Mouse (Mus musculus): ENCODE measurements around the gene Tanc1. TPM values are rescaled to one million over a fixed set of nuclear protein-coding genes. Genes with fewer than 3 reads are reported as not detected.

The Tanc1 gene
- polyA plus RNA-seq, 2 experiments: 1.1 to 1.3 TPM

- Histone ChIP-seq H3K4me2 (ENCODE audit: low read depth) (no peak overlapping the region), H3K27ac (no peak overlapping the region), H3K4me3 (ENCODE audit: insufficient read depth in 1 of 2, low read depth in 2 of 2, low read length in 2 of 2) (no peak overlapping the region), H3K36me3 (replicated peaks; ENCODE audit: control insufficient read depth, insufficient read depth, low read depth) (no peaks in the 10 kb centered on the region), H3K4me1 (replicated peaks; ENCODE audit: control insufficient read depth in 2 of 2, insufficient read depth in 2 of 2, low read length in 1 of 2) (peaks cover 0 to 2% of the 10 kb centered on the region in 2 experiments; a peak in 1 of 4 replicates), H3K9me3 (ENCODE audit: control insufficient read depth, low read length) (no peaks in the 10 kb centered on the region), H3K9ac (replicated peaks) (no peak overlapping the region), H3K27me3 (ENCODE audit: control insufficient read depth, insufficient read depth, low read length) (no peaks in the 10 kb centered on the region)
- WGBS (ENCODE audit: insufficient replicate concordance): 70% methylated on average over 5 of the region's 5 CpGs
- ATAC-seq (ENCODE audit: insufficient read depth) (no peak), DNase-seq (ENCODE audit: low read depth in 3 of 3, low spot score in 3 of 3) (no peak)
- TF ChIP-seq EP300 (IDR thresholded peaks at IDR 0.05; ENCODE audit: low read depth): no peak
- TF ChIP-seq CTCF (IDR thresholded peaks at IDR 0.05; ENCODE audit: low read depth): no peak
Observed at GRCm38 (mm10) chr2:59723311-59723710, 111.5 kb downstream of the Tanc1 start.

GRCm38 (mm10) chr2:59725518-59726185 lies 113.8 kb downstream of the Tanc1 start:
- no peak for TF ChIP-seq CTCF (IDR thresholded peaks at IDR 0.05; ENCODE audit: low read depth)
- TF ChIP-seq EP300 (IDR thresholded peaks at IDR 0.05; ENCODE audit: low read depth): no peak
- H3K4me1 ChIP-seq (replicated peaks; ENCODE audit: control insufficient read depth in 2 of 2, insufficient read depth in 2 of 2, low read length in 1 of 2): no peaks in the 10 kb centered on the region; a peak in 1 of 4 replicates
- no peaks in the 10 kb centered on the region for H3K9me3 ChIP-seq (ENCODE audit: control insufficient read depth, low read length)
- DNase-seq (ENCODE audit: low read depth in 3 of 3, low spot score in 3 of 3): no peak
- no peak overlapping the region for H3K27ac ChIP-seq
- H3K4me3 ChIP-seq (ENCODE audit: insufficient read depth in 1 of 2, low read depth in 2 of 2, low read length in 2 of 2): no peak overlapping the region
- H3K9ac ChIP-seq (replicated peaks): no peak overlapping the region
- no peak for ATAC-seq (ENCODE audit: insufficient read depth)
- no peak overlapping the region for H3K4me2 ChIP-seq (ENCODE audit: low read depth)
- no peaks in the 10 kb centered on the region for H3K27me3 ChIP-seq (ENCODE audit: control insufficient read depth, insufficient read depth, low read length)
- 70% methylated on average over 14 of the region's 14 CpGs for WGBS (ENCODE audit: insufficient replicate concordance)
- no peaks in the 10 kb centered on the region for H3K36me3 ChIP-seq (replicated peaks; ENCODE audit: control insufficient read depth, insufficient read depth, low read depth)

GRCm38 (mm10) chr2:59731831-59732230 lies 120.0 kb downstream of the Tanc1 start:
- H3K36me3 ChIP-seq (replicated peaks; ENCODE audit: control insufficient read depth, insufficient read depth, low read depth): no peaks in the 10 kb centered on the region
- TF ChIP-seq EP300 (IDR thresholded peaks at IDR 0.05; ENCODE audit: low read depth) (no peak), CTCF (IDR thresholded peaks at IDR 0.05; ENCODE audit: low read depth) (no peak)
- H3K4me3 ChIP-seq (ENCODE audit: insufficient read depth in 1 of 2, low read depth in 2 of 2, low read length in 2 of 2): no peak overlapping the region
- no peak for ATAC-seq (ENCODE audit: insufficient read depth)
- H3K9ac ChIP-seq (replicated peaks): no peak overlapping the region
- no peak overlapping the region for H3K27ac ChIP-seq
- DNase-seq (ENCODE audit: low read depth in 3 of 3, low spot score in 3 of 3): no peak
- WGBS (ENCODE audit: insufficient replicate concordance): 49% methylated on average over 3 of the region's 3 CpGs
- no peak overlapping the region for H3K4me2 ChIP-seq (ENCODE audit: low read depth)
- H3K27me3 ChIP-seq (ENCODE audit: control insufficient read depth, insufficient read depth, low read length): no peaks in the 10 kb centered on the region
- no peaks in the 10 kb centered on the region for H3K9me3 ChIP-seq (ENCODE audit: control insufficient read depth, low read length)
- no peaks in the 10 kb centered on the region for H3K4me1 ChIP-seq (replicated peaks; ENCODE audit: control insufficient read depth in 2 of 2, insufficient read depth in 2 of 2, low read length in 1 of 2)

GRCm38 (mm10) chr2:59733410-59733809 lies 121.6 kb downstream of the Tanc1 start:
- H3K9me3 ChIP-seq (ENCODE audit: control insufficient read depth, low read length): no peaks in the 10 kb centered on the region
- no peak for DNase-seq (ENCODE audit: low read depth in 3 of 3, low spot score in 3 of 3)
- no peak for ATAC-seq (ENCODE audit: insufficient read depth)
- no peak overlapping the region for H3K27ac ChIP-seq
- H3K9ac ChIP-seq (replicated peaks): no peak overlapping the region
- no peak overlapping the region for H3K4me2 ChIP-seq (ENCODE audit: low read depth)
- 72% methylated on average over 5 of the region's 5 CpGs for WGBS (ENCODE audit: insufficient replicate concordance)
- H3K27me3 ChIP-seq (ENCODE audit: control insufficient read depth, insufficient read depth, low read length): no peaks in the 10 kb centered on the region
- TF ChIP-seq CTCF (IDR thresholded peaks at IDR 0.05; ENCODE audit: low read depth) (no peak), EP300 (IDR thresholded peaks at IDR 0.05; ENCODE audit: low read depth) (no peak)
- no peaks in the 10 kb centered on the region for H3K36me3 ChIP-seq (replicated peaks; ENCODE audit: control insufficient read depth, insufficient read depth, low read depth)
- H3K4me1 ChIP-seq (replicated peaks; ENCODE audit: control insufficient read depth in 2 of 2, insufficient read depth in 2 of 2, low read length in 1 of 2): no peaks in the 10 kb centered on the region
- no peak overlapping the region for H3K4me3 ChIP-seq (ENCODE audit: insufficient read depth in 1 of 2, low read depth in 2 of 2, low read length in 2 of 2)

- WGBS (ENCODE audit: insufficient replicate concordance): 62% methylated on average over 10 of the region's 10 CpGs
- Histone ChIP-seq H3K4me3 (ENCODE audit: insufficient read depth in 1 of 2, low read depth in 2 of 2, low read length in 2 of 2) (no peak overlapping the region), H3K4me1 (replicated peaks; ENCODE audit: control insufficient read depth in 2 of 2, insufficient read depth in 2 of 2, low read length in 1 of 2) (no peaks in the 10 kb centered on the region), H3K27me3 (ENCODE audit: control insufficient read depth, insufficient read depth, low read length) (no peaks in the 10 kb centered on the region), H3K4me2 (ENCODE audit: low read depth) (no peak overlapping the region), H3K9ac (replicated peaks) (no peak overlapping the region), H3K36me3 (replicated peaks; ENCODE audit: control insufficient read depth, insufficient read depth, low read depth) (no peaks in the 10 kb centered on the region), H3K9me3 (ENCODE audit: control insufficient read depth, low read length) (no peaks in the 10 kb centered on the region), H3K27ac (no peak overlapping the region)
- DNase-seq (ENCODE audit: low read depth in 3 of 3, low spot score in 3 of 3): no peak
- TF ChIP-seq CTCF (IDR thresholded peaks at IDR 0.05; ENCODE audit: low read depth): no peak
- TF ChIP-seq EP300 (IDR thresholded peaks at IDR 0.05; ENCODE audit: low read depth): no peak
- ATAC-seq (ENCODE audit: insufficient read depth): no peak
Observed at GRCm38 (mm10) chr2:59736401-59736898, 124.6 kb downstream of the Tanc1 start.
